Mouse (Mus musculus) stomach, postnatal 0 days (tissue): Measurements from ENCODE around the gene Cep170b.

Source experiments
- CTCF ChIP-seq: IDR thresholded peaks from 2 replicates; pipeline ENCODE4 v1.5.1; 2016; ENCODE audit warnings: antibody characterized with exemption, low read depth, mild to moderate bottlenecking, moderate library complexity
- EP300 ChIP-seq: optimal IDR thresholded peaks from 2 replicates; pipeline ENCODE3; 2016; ENCODE audit warnings: antibody characterized with exemption

DNA sequence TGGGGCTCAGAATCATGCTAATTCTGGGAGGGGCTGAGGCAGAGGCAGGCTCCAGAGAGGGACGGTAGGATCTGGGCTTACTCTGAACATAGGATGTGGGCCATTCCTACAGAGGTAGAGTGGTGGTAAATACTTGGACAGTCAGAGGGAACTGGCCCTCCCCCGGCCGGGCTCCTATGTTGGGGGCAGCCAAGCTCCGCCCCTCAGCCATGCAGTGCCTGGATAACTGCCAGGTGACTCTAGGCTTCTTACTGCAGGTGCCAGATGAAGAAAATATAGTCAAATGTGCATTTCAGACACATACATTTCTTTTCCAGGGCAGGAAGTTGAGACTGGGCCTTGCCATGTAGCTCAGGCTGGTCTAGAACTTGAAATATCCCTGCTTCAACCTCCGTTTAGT is 43.2 kb upstream of the Cep170b start:
- no peak for TF ChIP-seq EP300
- no peak for TF ChIP-seq CTCF
